ENCODE assay signal across 25 mouse cellular contexts in the genomic region with DNA sequence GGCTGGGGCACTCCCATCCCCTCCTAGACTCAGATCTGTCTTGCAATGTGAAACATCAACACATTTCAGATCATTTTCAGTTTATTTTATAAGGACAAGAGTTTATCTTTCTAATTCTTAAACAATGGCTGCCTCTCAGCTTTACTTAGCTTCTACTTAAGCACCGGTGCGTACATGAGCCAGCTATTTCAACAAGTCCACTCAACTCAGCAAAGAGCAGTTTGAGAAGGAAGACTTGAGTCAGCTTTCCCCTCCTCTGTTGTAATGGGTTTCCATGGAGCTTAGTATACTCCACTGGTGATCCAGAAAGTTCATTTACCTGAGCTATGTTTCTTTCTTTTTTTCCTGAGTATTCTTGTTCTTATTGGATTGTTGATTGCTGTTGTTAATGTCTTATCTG.
"Had no signal": no experiment of that assay in that cellular context is flagged by ENCODE, and none has a peak within 500 bp of the region (broad histone marks: within the 10 kb centered on the region; RNA-seq: fewer than 3 reads in every experiment).

No protein-coding gene starts in this region.

- H3K27ac ChIP-seq: heart, embryonic 10.5 days; hindbrain, embryonic 10.5 days; hindbrain, embryonic 12.5 days; hindbrain, embryonic 14.5 days; kidney, embryonic 15.5 days; kidney, postnatal 0 days; limb, embryonic 13.5 days; limb, embryonic 15.5 days had no signal

- H3K4me1 ChIP-seq: heart, embryonic 10.5 days; limb, embryonic 15.5 days had no signal

- H3K4me2 ChIP-seq: heart, embryonic 12.5 days; hindbrain, embryonic 12.5 days; hindbrain, embryonic 14.5 days; kidney, embryonic 15.5 days; limb, embryonic 13.5 days; limb, embryonic 15.5 days had no signal

- H3K9me3 ChIP-seq: heart, embryonic 10.5 days; heart, embryonic 12.5 days; hindbrain, embryonic 10.5 days; hindbrain, embryonic 12.5 days; kidney, embryonic 15.5 days; limb, embryonic 13.5 days; limb, embryonic 15.5 days had no signal

- ATAC-seq: forebrain, postnatal 0 days; hindbrain, embryonic 16.5 days; inflammation-experienced regulatory T-cells, adult 6 months; intestine, embryonic 16.5 days had no signal

- DNase-seq: forebrain, postnatal 0 days; gastrocnemius, postnatal 14 days; heart, adult 18-20 months; heart, postnatal 10 days; heart, postnatal 4 days; kidney, adult 11 months; kidney, adult 2 months; kidney, adult 9 months; kidney, postnatal 14 days; kidney, postnatal 36 days; layer of hippocampus, adult 9-11 months; layer of hippocampus, postnatal 36 days; left cerebral cortex, postnatal 4 days had no signal

- H3K9ac ChIP-seq: forebrain, postnatal 0 days; heart, embryonic 12.5 days; hindbrain, embryonic 12.5 days; hindbrain, embryonic 14.5 days; kidney, embryonic 15.5 days; limb, embryonic 13.5 days; limb, embryonic 15.5 days had no signal

- H3K4me3 ChIP-seq: heart, embryonic 10.5 days; heart, embryonic 12.5 days; hindbrain, embryonic 10.5 days; hindbrain, embryonic 12.5 days; kidney, embryonic 15.5 days; limb, embryonic 13.5 days; limb, embryonic 15.5 days had no signal

- H3K36me3 ChIP-seq: heart, embryonic 10.5 days; heart, embryonic 12.5 days; hindbrain, embryonic 10.5 days; hindbrain, embryonic 12.5 days; kidney, embryonic 15.5 days; limb, embryonic 13.5 days; limb, embryonic 15.5 days had no signal

- H3K27me3 ChIP-seq: heart, embryonic 12.5 days; hindbrain, embryonic 12.5 days; kidney, embryonic 15.5 days; limb, embryonic 13.5 days; limb, embryonic 15.5 days had no signal
